Mouse (Mus musculus): Measurements from ENCODE around the gene Ddx42. TPM values are rescaled to one million over a fixed set of nuclear protein-coding genes. Genes with fewer than 3 reads are reported as not detected.
A peak's percentile ranks its signal among the peaks of the same experiment; 100 is the strongest.

Ddx42 gene
- polyA plus RNA-seq, 1 experiment from 2014 or later, result 70.3 TPM

- H3K27me3 ChIP-seq (ENCODE audit: insufficient read depth, poor library complexity, severe bottlenecking), result no peaks in the 10 kb centered on the region
- H3K36me3 ChIP-seq, result no peaks in the 10 kb centered on the region
- H3K4me3 ChIP-seq, result no peak overlapping the region
- H3K9me3 ChIP-seq, result no peaks in the 10 kb centered on the region
- 92% methylated on average over 7 of the region's 7 CpGs for WGBS
- no peak for DNase-seq (ENCODE audit: low spot score)
- 0 out of 2 replicates have a peak overlapping the region, but pooled peaks have one; percentile 19 for H3K27ac ChIP-seq
- H3K4me1 ChIP-seq, result peaks cover 35% of the 10 kb centered on the region
These were observed 58.3 kb downstream of the Ddx42 start for GRCm38 (mm10) chr11:106274971-106275411.

- peak within 1 kb of the TSS; percentile 38 for H3K4me3 ChIP-seq
These were observed 59.7 kb downstream of the Ddx42 start, which contains the start of gene Tcam1 for GRCm38 (mm10) chr11:106276454-106276853. Tcam1 (plus strand) TSS chr11:106276672.

GRCm38 (mm10) chr11:106282452-106282851 lies 65.7 kb downstream of the Ddx42 start:
- Histone ChIP-seq H3K4me1 (no peaks in the 10 kb centered on the region), H3K27ac (no peak overlapping the region), H3K36me3 (no peaks in the 10 kb centered on the region), H3K9me3 (no peaks in the 10 kb centered on the region), H3K4me3 (no peak overlapping the region), H3K27me3 (ENCODE audit: insufficient read depth, poor library complexity, severe bottlenecking) (peaks cover 4% of the 10 kb centered on the region; the same call in 1 of the 2 replicates)
- 79% methylated on average over 6 of the region's 6 CpGs for WGBS
- DNase-seq (ENCODE audit: low spot score), result no peak

More at GRCm38 (mm10) chr11:106276454-106276853, 59.7 kb downstream of the Ddx42 start, which contains the start of gene Tcam1:
- Histone ChIP-seq H3K36me3 (no peaks in the 10 kb centered on the region), H3K4me1 (peaks cover 21% of the 10 kb centered on the region), H3K27me3 (ENCODE audit: insufficient read depth, poor library complexity, severe bottlenecking) (no peaks in the 10 kb centered on the region), H3K9me3 (no peaks in the 10 kb centered on the region), H3K27ac (no peak within 1 kb of the TSS; the same call in 1 of the 2 replicates)
- WGBS, result 9% methylated on average over 25 of the region's 25 CpGs
- DNase-seq (ENCODE audit: low spot score), result peak; percentile 96

- H3K4me1 ChIP-seq, result no peaks in the 10 kb centered on the region
- no peak for DNase-seq (ENCODE audit: low spot score)
- no peak overlapping the region for H3K4me3 ChIP-seq
- WGBS, result 70% methylated on average over 4 of the region's 4 CpGs
- no peaks in the 10 kb centered on the region for H3K9me3 ChIP-seq
- H3K36me3 ChIP-seq, result no peaks in the 10 kb centered on the region
- no peak overlapping the region for H3K27ac ChIP-seq
- peaks cover 4% of the 10 kb centered on the region; the same call in 1 of the 2 replicates for H3K27me3 ChIP-seq (ENCODE audit: insufficient read depth, poor library complexity, severe bottlenecking)
These were observed 66.6 kb downstream of the Ddx42 start for GRCm38 (mm10) chr11:106283371-106283770.

GRCm38 (mm10) chr11:106284126-106284525 lies 67.4 kb downstream of the Ddx42 start:
- H3K27ac ChIP-seq, result no peak overlapping the region
- 67% methylated on average over 8 of the region's 8 CpGs for WGBS
- no peak for DNase-seq (ENCODE audit: low spot score)
- no peaks in the 10 kb centered on the region for H3K36me3 ChIP-seq
- H3K4me1 ChIP-seq, result no peaks in the 10 kb centered on the region
- peaks cover 4% of the 10 kb centered on the region; the same call in 1 of the 2 replicates for H3K27me3 ChIP-seq (ENCODE audit: insufficient read depth, poor library complexity, severe bottlenecking)
- no peaks in the 10 kb centered on the region for H3K9me3 ChIP-seq
- no peak overlapping the region for H3K4me3 ChIP-seq

GRCm38 (mm10) chr11:106286206-106286605 lies 69.5 kb downstream of the Ddx42 start:
- no peak for DNase-seq (ENCODE audit: low spot score)
- Histone ChIP-seq H3K27ac (no peak overlapping the region), H3K4me3 (no peak overlapping the region), H3K36me3 (no peaks in the 10 kb centered on the region), H3K27me3 (ENCODE audit: insufficient read depth, poor library complexity, severe bottlenecking) (peaks cover 4% of the 10 kb centered on the region; the same call in 1 of the 2 replicates), H3K4me1 (no peaks in the 10 kb centered on the region; the same call in none of the 2 replicates), H3K9me3 (no peaks in the 10 kb centered on the region)
- whole genome bisulfite sequencing, result 72% methylated on average over 7 of the region's 7 CpGs

- WGBS, result 74% methylated on average over 11 of the region's 11 CpGs
These were observed 70.3 kb downstream of the Ddx42 start for GRCm38 (mm10) chr11:106286987-106287386.

GRCm38 (mm10) chr11:106289369-106289768 lies 72.6 kb downstream of the Ddx42 start:
- no peak for DNase-seq (ENCODE audit: low spot score)
- Histone ChIP-seq H3K36me3 (no peaks in the 10 kb centered on the region), H3K9me3 (no peaks in the 10 kb centered on the region), H3K4me3 (no peak overlapping the region), H3K4me1 (no peaks in the 10 kb centered on the region; the same call in none of the 2 replicates), H3K27me3 (ENCODE audit: insufficient read depth, poor library complexity, severe bottlenecking) (0 out of 2 replicates have a peak, but pooled peaks cover 4% of the 10 kb centered on the region), H3K27ac (no peak overlapping the region)
- 61% methylated on average over 8 of the region's 8 CpGs for WGBS

More at GRCm38 (mm10) chr11:106286987-106287386, 70.3 kb downstream of the Ddx42 start:
- DNase-seq (ENCODE audit: low spot score), result no peak
- Histone ChIP-seq H3K36me3 (no peaks in the 10 kb centered on the region), H3K4me1 (no peaks in the 10 kb centered on the region; the same call in none of the 2 replicates), H3K9me3 (no peaks in the 10 kb centered on the region), H3K27me3 (ENCODE audit: insufficient read depth, poor library complexity, severe bottlenecking) (peaks cover 4% of the 10 kb centered on the region; the same call in 1 of the 2 replicates), H3K27ac (no peak overlapping the region), H3K4me3 (no peak overlapping the region)

- no peak for DNase-seq (ENCODE audit: low spot score)
- Histone ChIP-seq H3K27ac (no peak overlapping the region), H3K27me3 (ENCODE audit: insufficient read depth, poor library complexity, severe bottlenecking) (0 out of 2 replicates have a peak, but pooled peaks cover 1% of the 10 kb centered on the region), H3K9me3 (no peaks in the 10 kb centered on the region), H3K4me1 (no peaks in the 10 kb centered on the region; the same call in none of the 2 replicates), H3K4me3 (no peak overlapping the region), H3K36me3 (no peaks in the 10 kb centered on the region)
- WGBS, result 83% methylated on average over 5 of the region's 5 CpGs
These were observed 73.7 kb downstream of the Ddx42 start for GRCm38 (mm10) chr11:106290376-106290775.

GRCm38 (mm10) chr11:106291861-106292260 lies 75.1 kb downstream of the Ddx42 start:
- H3K4me3 ChIP-seq, result no peak overlapping the region
- no peaks in the 10 kb centered on the region for H3K36me3 ChIP-seq
- no peaks in the 10 kb centered on the region for H3K9me3 ChIP-seq
- H3K27ac ChIP-seq, result no peak overlapping the region
- no peak for DNase-seq (ENCODE audit: low spot score)
- 95% methylated on average over 2 of the region's 2 CpGs for WGBS
- no peaks in the 10 kb centered on the region for H3K27me3 ChIP-seq (ENCODE audit: insufficient read depth, poor library complexity, severe bottlenecking)
- H3K4me1 ChIP-seq, result no peaks in the 10 kb centered on the region; the same call in none of the 2 replicates

Other genes starting within 250 kb of the Ddx42 start
- 0.43 and 0.65 TPM in 2 replicates for gene Ace, start 249.0 kb upstream of the Ddx42 start, polyA plus RNA-seq (2016; fragmentation: Nextera tagmentation; extraction: Ambion mirVana)
- not detected in 2 replicates for gene Ace3, start 222.3 kb upstream of the Ddx42 start, polyA plus RNA-seq (2016; fragmentation: Nextera tagmentation; extraction: Ambion mirVana)
- 0.43 and 0.72 TPM in 2 replicates for gene Kcnh6, start 208.8 kb upstream of the Ddx42 start, polyA plus RNA-seq (2016; fragmentation: Nextera tagmentation; extraction: Ambion mirVana)
- gene Dcaf7, start 180.1 kb upstream of the Ddx42 start, polyA plus RNA-seq (2016; fragmentation: Nextera tagmentation; extraction: Ambion mirVana), result 60.4 and 69.6 TPM in 2 replicates
- gene Taco1, start 150.9 kb upstream of the Ddx42 start, polyA plus RNA-seq (2016; fragmentation: Nextera tagmentation; extraction: Ambion mirVana), result 11.5 and 11.6 TPM in 2 replicates
- 24.1 and 25.1 TPM in 2 replicates for gene Map3k3, start 132.3 kb upstream of the Ddx42 start, polyA plus RNA-seq (2016; fragmentation: Nextera tagmentation; extraction: Ambion mirVana)
- not detected in 2 replicates for gene Gm10840, start 56.1 kb upstream of the Ddx42 start, polyA plus RNA-seq (2016; fragmentation: Nextera tagmentation; extraction: Ambion mirVana)
- 172 and 261 TPM in 2 replicates for gene Limd2, start 56.1 kb upstream of the Ddx42 start, polyA plus RNA-seq (2016; fragmentation: Nextera tagmentation; extraction: Ambion mirVana)
- gene Strada, start 14.8 kb upstream of the Ddx42 start, polyA plus RNA-seq (2016; fragmentation: Nextera tagmentation; extraction: Ambion mirVana), result 26.4 and 27.4 TPM in 2 replicates
- 85.0 and 91.2 TPM in 2 replicates for gene Ccdc47, start 582 bp upstream of the Ddx42 start, polyA plus RNA-seq (2016; fragmentation: Nextera tagmentation; extraction: Ambion mirVana)
- 55.9 and 71.1 TPM in 2 replicates for gene Ftsj3, start 39.2 kb downstream of the Ddx42 start, polyA plus RNA-seq (2016; fragmentation: Nextera tagmentation; extraction: Ambion mirVana)
- 330 and 386 TPM in 2 replicates for gene Psmc5, start 39.2 kb downstream of the Ddx42 start, polyA plus RNA-seq (2016; fragmentation: Nextera tagmentation; extraction: Ambion mirVana)
- gene Smarcd2, start 56.0 kb downstream of the Ddx42 start, polyA plus RNA-seq (2016; fragmentation: Nextera tagmentation; extraction: Ambion mirVana), result 20.9 and 36.2 TPM in 2 replicates
- gene Tcam1, start 59.7 kb downstream of the Ddx42 start, polyA plus RNA-seq (2016; fragmentation: Nextera tagmentation; extraction: Ambion mirVana), result 0.18 and 0.40 TPM in 2 replicates
- gene Gh, start 84.9 kb downstream of the Ddx42 start, polyA plus RNA-seq (2016; fragmentation: Nextera tagmentation; extraction: Ambion mirVana), result not detected in 2 replicates
- 0.39 and 0.87 TPM in 2 replicates for gene Cd79b, start 97.8 kb downstream of the Ddx42 start, polyA plus RNA-seq (2016; fragmentation: Nextera tagmentation; extraction: Ambion mirVana)
- gene Scn4a, start 136.4 kb downstream of the Ddx42 start, polyA plus RNA-seq (2016; fragmentation: Nextera tagmentation; extraction: Ambion mirVana), result 0.20 and 0.44 TPM in 2 replicates
- gene Prr29, start 148.5 kb downstream of the Ddx42 start, polyA plus RNA-seq (2016; fragmentation: Nextera tagmentation; extraction: Ambion mirVana), result 0.11 and 0.21 TPM in 2 replicates
- gene Icam2, start 171.1 kb downstream of the Ddx42 start, polyA plus RNA-seq (2016; fragmentation: Nextera tagmentation; extraction: Ambion mirVana), result 58.8 and 69.1 TPM in 2 replicates